Mouse (Mus musculus): ENCODE measurements around the gene Fance.

DNA sequence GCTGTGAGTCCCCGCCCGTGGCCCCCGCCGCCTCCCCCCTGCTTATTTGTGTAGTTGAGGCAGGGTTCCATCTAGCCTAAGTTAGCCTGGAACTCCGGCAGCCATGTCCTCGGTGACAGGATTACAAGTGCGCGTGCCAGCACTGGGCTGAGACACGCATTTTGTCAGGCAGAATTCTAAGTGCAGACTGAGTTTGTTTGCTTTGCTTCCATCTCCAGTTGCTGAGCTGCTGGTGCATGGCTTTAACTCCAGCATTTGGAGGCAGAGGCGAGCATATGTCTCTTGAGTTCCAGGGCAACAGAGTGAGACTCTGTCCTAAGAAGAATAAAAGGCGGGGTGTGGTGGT lies 534 bp downstream of the Fance start:
- no peak for TF ChIP-seq CTCF (IDR thresholded peaks at IDR 0.05; ENCODE audit: low read depth)
- TF ChIP-seq EP300 (IDR thresholded peaks at IDR 0.05; ENCODE audit: low read depth), result no peak
